Mouse (Mus musculus) E14TG2a.4 (cell line): Measurements from ENCODE around the gene Slc16a12.

Experiments used
- CTCF ChIP-seq: conservative IDR thresholded peaks from 2 replicates; pipeline ENCODE4 v1.5.1; 2014; ENCODE audit warnings: low read length
- NANOG ChIP-seq: IDR thresholded peaks from 2 replicates; pipeline ENCODE4 v1.6.1; 2014; ENCODE audit warnings: borderline replicate concordance, low read length, mixed read lengths
- POU5F1 ChIP-seq: IDR thresholded peaks from 2 replicates; pipeline ENCODE4 v1.6.1; 2014; ENCODE audit warnings: low read length, borderline replicate concordance

DNA sequence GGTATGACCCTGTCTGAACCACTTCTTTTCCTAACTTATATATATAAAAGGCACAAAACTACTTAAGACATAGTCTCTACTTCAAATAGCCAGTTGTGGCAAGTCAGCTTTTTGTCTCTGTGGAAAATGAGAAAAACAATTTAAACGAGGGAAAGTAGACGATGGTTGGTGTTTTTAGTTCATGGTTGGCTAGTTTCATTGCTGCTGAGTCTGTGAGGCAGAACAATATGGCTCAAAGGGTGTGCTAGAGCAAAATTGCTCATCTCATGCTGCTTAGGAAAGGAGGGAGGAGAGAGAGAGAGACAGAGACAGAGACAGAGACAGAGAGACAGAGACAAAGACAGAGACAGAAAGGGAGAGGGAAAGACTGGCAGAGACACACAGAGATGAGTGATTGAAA, 47.8 kb downstream of the Slc16a12 start:
- TF ChIP-seq CTCF (no peak), NANOG (no peak), POU5F1 (no peak)
